Mouse (Mus musculus) layer of hippocampus, postnatal 25 days (tissue): ENCODE data around the gene Pitx3. TPM values are rescaled to one million over a fixed set of nuclear protein-coding genes. Genes with fewer than 3 reads are reported as not detected.
"Not testable (repeated sequence)": the region's sequence is repeated elsewhere in the genome, so short reads cannot be mapped to it uniquely, and the experiment has no call there.

Experiments
- DNase-seq, 2 experiments: peaks; one replicate each; pipeline ENCODE4 v3.0.0; 2022; ENCODE audit warnings: mixed read lengths in 2 of 2, low spot score in 1 of 2; ENCODE audit errors: extremely low spot score in 1 of 2
- total RNA-seq, 2 experiments: library from RNA; stranded (reverse); gene quantifications; 2 replicates each; pipeline ENCODE4 v1.2.3; 2021

The Pitx3 gene
- not detected for total RNA-seq

DNA sequence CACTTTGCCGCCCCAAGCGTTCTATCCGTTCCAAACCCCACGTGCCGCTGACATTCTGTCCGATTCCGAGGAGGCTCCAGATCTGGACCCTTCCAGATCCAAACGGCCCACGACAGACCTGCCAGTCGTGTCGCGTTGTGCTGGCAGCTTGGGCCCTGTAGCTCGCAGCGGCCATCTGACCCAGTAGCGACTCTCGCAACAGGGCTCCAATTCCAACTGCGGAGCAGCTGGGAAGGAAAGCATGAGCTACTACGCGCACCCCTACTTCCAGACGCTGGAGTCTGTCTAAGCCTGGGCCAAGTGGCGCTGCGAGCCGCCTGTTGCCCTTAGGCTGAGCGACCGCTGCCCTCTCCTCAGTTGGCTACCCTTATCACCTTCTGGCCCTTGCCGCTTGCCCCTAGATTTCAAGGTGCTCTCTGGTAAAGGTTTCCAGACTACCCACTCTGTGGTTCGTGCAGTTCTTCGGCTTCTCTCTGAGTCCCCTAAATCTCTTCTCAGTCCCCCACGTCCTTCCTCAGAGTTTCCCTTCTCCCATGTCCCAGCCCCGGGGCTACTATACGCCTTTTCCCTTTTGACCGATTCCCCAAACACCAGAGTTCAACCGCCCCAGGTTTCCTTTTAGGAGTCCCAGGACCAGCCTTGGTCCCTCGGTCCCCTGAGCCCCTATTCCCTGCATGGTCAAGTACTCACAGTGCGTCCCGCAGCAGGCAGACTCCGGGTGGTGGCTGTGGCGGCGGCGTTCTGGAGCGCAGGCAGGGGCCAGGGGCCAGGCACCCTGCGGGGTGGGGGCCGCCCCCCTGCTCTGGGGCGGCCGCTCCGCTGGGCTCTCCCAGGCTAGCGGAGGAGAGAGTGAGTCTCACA, at the start of gene Pitx3:
TSS of gene Pitx3 (minus strand) at position 816 of the 861 bp plus-strand sequence.
- no peak for DNase-seq

DNA sequence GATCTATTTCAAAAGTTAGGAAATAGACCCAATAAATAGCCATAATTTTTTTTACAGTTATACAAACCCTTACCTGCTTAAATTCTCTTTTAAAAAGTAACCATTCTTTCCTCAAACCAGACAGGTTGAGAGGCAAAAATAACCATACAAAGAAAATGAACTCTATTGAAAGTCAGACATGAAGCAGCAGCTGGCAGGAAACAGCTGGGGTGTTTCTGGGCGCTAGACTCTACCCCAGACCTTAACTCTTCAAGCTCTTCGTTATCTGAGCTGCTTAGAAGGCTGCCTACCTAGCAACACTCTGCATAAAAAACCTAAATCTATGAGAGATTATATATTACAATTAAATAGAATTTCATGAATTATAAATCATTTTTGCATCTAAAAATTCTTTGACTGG, 39.1 kb upstream of the Pitx3 start:
- no peak for DNase-seq

DNA sequence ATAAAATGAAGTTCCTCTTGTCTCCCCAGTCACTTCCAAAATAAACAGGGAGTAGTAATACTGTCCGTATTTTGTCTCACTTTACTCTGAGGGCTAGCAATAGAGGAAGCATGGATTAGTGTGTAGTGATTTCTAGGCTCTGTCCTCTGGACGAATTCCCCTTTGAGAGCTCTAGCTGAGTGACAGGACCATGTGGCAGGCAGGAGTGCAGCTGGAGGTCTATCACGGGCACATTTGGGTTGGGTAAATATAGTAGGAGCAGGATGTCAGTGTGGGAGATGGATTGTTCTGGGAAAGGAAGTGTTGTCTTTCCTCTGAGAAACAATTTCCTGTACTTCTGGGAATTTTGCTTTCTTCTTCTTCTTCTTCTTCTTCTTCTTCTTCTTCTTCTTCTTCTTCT, 38.5 kb upstream of the Pitx3 start:
- no peak for DNase-seq

DNA sequence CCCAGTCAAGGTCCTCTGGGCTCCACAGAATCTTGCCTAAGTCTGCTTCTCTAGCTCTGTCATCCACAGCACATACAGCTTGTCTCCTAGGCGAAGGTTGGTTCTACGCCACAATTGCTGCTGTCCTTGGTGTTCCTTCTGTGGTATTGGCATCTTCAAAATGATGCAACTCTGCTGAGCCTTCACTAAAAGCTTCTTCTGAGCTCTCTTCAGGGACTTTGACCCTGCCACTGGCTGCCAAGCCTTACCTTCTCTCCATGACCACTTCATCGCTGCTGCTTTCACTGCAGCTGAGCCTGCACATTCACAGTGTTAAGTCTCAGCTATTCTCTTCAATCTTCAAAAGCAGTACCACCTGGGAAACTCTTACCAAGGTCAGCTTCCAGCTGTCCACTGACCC, 34.1 kb upstream of the Pitx3 start:
- DNase-seq = no peak

DNA sequence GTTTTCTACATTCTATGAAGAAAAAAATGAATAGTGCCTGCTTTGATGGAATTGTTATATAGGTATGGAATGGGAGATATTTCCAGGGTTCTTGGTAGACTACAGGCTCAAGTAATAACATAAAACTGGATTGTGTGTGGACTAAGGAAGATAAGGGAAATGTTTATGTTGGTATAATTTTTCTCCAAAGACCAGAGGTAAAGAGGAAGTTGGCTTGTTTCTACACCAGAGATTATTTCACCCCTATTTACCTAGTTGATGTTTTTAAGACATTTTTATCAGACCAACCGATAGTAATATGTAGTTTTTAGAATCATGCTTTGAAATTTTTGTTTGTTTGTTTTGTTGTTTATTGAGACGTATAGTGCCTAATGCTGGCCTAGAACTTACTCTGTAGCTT, 32.1 kb upstream of the Pitx3 start:
- no peak for DNase-seq

DNA sequence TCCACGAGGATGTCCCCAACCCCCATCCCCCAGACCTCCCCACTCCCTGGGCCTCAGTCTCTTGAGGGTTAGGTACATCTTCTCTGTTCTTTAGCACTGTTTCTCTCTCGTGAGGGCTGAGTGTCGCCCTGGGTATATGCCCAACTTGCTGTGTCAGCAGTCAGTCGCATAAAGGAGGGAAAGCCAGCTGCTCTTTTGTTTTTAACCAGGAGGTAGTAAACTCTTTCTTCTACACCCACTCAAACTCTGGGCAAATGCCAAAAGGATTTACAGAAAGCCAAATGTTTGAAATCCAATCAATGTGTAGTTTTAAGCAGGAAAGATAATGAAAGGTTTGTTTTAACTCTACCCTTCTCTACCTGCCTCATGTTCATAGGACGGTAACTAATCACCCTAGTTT, 28.9 kb upstream of the Pitx3 start:
- no peak for DNase-seq

DNA sequence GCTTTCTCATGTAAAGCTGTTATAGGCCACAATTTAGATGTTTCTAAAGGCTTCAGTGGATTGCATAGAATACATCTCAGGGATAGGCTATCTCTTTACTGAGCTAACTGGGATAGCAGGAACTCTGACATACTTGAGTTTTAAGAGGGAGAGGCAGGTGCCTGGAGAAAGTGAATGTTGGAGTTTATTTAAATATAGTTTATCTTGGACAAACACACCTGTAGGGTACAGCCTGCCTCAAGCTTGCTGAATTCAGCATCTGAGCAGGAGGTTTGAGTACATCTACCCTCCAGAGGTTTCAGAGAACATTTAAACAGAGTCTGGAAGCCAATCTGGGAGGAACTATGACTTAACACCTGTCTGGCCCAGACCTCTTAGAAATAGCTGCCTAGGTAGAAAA, 27.0 kb upstream of the Pitx3 start:
- no peak for DNase-seq

DNA sequence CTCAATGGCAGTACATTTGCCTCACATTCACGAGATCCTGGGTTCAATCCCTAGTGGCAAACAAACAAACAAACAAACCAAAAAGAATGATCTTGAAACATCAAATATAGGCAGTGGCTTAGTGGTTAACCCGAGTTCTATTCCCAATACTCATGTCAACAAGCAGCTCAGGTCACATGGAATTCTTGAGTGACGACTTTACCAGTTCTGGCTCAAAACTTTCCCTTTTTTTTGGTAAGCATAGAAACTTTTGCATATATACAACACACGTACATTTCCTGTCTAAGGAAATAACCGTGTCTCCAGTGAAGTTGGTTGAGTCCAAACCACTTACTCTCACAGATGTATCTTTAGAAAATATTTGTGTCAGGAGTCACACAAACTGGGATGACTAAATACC, 24.4 kb upstream of the Pitx3 start:
- no peak for DNase-seq

DNA sequence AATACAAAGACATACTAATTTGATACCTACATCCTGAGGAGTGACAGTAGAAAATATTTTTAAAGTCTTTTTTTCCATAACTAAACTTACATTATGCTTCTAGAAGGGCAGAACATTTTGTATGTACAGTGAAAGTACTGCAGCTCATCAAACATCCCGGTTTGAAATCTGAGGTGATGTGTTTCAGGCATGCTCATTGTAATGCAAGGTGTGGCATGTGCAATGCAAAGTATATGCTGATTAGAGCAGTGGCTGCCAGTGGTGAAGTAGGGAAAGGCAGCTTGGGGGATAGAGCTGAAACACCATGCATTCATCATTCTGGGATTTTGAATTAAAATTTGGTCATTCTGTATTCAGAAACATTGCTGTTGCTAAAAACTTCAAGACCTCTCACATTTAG, 21.8 kb upstream of the Pitx3 start:
- no peak for DNase-seq

DNA sequence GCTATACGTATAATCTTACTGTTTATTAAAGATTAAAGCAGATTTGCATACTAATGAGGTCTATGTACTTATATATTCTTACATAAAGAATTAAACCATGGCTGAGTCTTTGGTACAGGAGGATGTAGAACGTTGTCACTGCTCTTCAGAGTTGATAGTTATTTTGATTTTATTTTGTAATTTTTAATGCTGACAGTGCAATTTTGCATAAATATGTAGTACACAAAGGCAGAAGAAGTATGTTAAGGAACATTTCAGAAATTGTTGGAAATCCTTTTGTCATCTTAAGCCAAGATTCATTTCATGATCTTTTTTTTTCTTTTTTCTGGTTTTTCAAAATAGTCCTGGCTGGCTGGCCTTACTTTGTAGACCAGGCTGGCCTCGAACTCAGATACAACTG, 21.3 kb upstream of the Pitx3 start:
- no peak for DNase-seq

DNA sequence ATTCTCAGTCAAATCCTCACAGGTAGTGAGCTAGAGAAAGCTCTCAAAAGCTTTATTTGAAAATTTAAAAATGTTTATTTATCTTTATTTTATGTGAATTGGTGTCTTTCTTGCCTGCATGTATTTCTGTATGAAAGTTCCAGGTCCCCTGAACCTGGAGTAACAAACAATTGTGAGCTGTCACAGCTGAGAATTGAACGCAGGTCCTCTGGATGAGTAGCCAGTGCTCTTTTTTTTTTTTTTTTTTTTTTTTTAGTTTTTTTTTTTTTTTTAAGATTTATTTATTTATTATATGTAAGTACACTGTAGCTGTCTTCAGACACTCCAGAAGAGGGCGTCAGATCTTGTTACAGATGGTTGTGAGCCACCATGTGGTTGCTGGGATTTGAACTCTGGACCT, 19.0 kb upstream of the Pitx3 start:
- DNase-seq = not testable (repeated sequence)

DNA sequence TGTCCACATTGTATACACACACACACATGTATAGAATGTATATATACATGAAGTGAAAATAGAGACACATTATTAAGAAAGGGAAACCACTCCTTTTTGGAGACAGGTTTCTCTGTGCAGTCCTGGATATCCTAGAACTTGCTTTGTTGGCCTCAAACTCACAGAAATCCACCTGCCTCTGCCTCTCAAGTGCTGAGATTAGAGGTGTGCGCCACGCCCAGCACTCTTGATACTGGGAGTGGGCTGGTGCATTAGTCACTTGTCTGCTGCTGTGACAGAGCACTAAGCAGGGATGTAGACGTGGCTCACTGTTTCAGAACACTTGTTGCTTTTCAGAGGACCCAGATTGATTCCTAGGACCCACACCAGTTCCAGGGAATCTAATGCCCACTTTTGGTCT, 17.8 kb upstream of the Pitx3 start:
- DNase-seq = no peak

DNA sequence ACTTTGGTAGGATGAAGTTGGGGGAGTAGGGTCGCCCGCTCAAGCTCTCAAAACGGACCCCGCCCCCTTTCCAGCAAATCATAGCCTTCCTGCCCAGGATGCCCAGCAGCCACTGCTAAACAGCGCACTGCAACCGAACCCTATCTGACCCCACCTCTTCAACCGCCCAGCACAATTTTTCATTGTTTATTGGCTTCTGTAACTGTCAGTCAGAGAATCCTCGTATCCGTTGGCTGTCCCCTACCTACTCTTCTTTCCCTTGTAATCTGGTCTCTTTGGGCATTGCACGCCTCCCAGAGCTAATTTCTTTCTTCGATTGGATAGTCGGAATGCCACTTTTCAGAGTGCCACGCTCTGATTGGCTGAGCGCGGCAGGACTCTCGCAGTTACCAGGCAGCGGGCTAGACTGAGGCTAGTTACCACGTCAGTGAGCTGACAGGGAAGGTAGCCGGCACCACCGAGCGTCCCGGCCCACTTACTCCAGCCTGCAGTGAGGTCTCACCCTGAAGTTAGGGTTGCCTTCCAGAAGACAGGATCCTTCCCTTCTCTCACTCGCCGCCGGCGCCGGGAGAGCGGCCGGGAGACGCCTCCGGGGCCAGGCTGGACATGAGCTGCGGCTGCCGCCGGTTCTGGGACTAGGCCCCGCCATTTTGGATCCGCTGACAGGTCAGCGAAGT, 4.1 kb upstream of the Pitx3 start, which contains the start of gene Gbf1:
TSS of gene Gbf1 (plus strand) at position 383 of the 677 bp plus-strand sequence.
- peak; percentile 78 to 83 for DNase-seq

DNA sequence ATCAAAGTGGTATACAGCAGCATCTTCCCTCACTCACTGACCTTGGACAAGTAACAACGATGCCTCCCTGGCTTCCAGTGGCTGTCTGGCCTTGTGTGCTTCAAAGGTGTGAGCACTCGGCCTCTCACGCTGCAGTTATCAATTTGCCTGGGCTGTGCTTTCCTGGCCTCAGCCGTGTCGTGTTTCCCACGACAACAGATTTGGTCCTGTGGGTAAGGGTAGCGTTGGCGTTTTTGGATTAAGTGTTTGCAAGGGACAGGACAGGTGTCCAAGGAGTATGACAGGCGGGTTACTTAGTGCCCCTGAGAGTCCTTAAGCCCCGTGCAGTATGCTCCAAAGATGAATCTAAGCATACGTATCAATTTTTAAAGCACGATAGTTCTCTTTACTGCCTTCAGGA, 965 bp upstream of the Pitx3 start:
- no peak for DNase-seq

DNA sequence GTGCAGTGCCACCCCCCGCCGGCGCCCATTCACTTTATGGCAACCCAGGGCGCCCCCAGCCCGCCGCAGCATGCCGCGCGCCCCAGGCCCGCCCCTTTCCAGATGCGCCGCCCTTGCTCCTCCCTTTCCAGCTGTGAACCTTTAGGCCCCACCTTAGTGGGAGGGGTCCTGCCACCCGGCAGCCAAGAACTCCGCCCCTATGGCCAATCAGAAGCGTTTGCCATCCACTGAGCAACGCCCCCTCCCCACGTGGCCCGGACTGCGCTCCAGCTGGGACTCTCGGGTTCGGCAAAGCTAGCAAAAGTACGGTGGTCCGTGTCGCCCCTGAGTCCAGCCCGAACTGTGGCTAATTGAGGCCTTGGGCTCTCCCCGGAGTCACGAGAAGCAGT, 240 bp upstream of the Pitx3 start:
- peak; percentile 22 for DNase-seq

DNA sequence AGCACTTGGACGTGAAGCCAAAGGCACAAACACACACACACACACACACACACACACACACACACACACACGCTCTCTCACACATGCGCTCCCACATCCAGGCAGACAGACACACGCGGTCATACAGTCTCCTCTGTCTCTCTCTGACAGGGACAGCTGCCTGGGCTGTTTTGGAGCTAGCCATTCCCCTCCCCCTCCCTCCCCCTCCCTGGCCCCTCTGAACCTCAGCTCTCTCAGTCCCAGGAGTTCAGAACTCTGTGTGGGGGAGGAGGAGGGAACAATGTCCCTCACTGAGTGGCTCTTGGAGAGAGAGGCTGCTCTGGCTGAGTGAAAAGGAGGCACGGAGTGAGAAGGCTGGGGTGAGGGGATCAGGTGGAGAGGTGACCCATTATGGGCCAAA, 7.0 kb downstream of the Pitx3 start:
- DNase-seq = no peak

DNA sequence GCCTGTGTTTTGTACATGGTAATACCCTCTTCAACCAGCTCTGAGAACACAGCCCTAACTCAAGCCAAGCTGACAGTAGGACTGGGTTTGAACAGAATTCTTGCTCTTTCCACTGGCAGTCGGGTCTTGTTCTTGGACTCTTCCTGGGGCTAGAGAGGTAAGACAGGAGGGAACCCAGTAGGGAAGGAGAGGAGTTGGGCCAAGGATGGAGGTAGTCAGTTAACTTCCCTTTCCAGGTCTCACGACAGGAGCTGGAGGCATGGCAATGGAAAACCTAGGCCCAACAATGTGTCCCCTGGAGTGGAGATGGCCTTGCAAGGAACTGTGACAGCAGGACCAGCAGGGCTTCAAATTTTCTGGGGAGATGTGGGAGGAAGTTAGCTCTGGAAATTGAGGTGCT, 7.8 kb downstream of the Pitx3 start:
- no peak for DNase-seq

DNA sequence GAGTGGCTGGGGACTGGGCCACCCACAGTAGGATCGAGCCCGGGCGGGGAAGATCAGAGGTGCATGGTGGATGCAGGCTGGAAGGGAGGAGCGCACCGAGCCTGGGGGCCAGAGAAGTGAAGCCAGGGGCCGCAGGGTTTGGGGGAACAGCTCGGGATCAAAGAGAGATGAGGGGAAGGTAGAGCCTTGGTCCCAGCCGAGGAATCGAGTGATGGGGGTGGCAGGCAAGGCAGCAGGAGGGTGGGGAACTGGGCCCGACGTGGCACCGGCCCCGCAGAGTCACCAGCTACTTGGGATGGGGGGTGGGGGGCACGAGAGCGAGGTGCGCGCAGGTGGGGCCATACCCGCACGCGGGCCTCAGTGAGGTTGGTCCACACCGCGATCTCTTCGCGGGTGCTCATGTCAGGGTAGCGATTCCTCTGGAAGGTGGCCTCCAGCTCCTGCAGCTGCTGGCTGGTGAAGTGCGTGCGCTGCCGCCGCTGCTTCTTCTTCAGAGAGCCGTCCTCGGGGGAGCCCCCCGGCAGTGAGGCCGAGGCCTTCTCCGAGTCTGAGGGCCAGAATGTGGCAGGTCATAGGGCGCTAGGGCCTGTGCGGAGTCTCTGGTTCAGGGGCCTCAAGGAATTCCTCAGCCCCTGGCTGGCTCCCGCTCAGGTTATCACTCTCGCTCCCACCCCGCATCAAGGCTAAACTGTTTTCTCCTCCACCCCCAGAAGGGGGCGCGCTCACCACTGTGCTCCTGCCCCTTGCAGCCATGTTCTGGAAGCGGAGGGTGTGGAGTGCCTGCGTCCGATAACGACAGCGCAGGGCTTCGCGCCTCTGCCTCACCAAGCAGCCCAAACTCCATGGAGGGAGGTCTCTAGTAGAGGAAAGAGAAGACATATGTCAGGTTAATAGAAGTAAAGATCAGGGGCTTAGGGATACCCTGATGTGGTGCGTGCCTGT, 11.2 kb downstream of the Pitx3 start:
- DNase-seq = peak; percentile 35 to 73

DNA sequence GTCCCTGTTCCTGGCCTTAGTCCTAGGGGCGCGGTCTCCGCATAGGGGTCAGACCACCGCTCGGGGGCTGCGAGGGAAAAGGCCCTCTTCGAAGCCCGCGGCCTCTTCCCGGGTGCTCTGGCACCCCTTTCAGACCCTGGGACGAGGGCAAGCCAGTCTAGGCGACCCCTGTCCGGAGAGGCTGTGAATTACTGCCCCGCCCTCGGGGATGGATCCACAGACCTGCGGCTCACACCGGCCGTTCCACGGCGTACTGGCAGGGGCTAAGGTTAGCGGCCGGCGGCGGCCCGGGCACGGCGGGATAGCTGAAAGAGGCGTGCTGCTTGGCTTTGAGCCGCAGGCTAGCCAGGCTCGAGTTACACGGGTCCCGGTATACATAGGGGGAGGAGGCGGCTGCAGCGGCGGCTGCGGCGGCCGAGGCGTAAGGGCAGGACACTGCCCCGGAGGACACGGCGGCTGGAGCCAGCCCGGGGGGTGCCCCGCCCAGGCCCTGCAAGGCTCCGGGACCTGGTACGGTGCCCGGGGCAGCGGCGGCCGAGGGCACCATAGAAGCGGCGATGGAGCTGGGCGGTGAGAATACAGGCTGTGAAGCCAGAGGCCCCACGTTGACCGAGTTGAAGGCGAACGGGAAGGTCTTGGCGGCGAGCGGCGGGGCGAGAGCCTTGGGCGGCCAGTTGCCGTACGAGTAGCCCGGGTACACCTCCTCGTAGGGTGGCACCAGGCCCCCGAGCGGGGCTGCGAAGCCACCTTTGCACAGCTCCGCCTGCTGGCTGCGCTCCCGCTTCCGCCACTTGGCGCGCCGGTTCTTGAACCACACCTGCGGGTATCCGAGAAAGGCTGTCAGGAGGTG, 12.1 kb downstream of the Pitx3 start:
- DNase-seq = no peak

DNA sequence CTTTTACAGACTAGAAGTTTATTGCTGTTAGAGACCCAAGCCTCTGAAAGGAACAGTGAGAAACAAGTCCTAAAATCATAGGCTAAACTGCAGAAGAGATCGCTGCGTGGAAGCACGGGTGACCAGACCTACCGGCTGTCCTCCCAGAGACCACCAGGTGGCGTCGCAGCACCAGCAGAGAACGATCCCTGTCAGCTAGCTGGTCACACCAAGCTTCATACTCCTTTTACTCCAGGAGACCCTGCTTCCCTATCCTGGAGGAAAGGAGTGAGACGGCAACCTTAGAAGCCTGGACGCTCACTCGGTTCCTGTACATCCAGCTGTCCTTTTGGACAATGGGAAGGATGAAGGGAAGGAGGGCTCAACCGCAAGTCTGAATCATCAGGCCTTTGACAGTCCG, 12.8 kb downstream of the Pitx3 start:
- DNase-seq = peak; percentile 90 to 98
